Comparison of ENCODE assay signal across 8 mouse cellular contexts in genomic region chr5:121221328-121221850, GRCm38 (mm10). TPM values are rescaled to one million over a fixed set of nuclear protein-coding genes. Genes with fewer than 3 reads are reported as not detected.
DNase-seq lines count a peak whose midpoint lies in the region; ATAC-seq and TF ChIP-seq lines count a peak whose summit lies in the region.

No protein-coding gene starts in this region.

- no peaks in the 10 kb centered on the region for H3K9me3 ChIP-seq in heart, embryonic 12.5 days (replicated peaks)
- no peaks in the 10 kb centered on the region for H3K9me3 ChIP-seq in CH12.LX (replicated peaks; ENCODE audit: low read length)
- no peaks in the 10 kb centered on the region for H3K9me3 ChIP-seq in forebrain, embryonic 10.5 days
- no peaks in the 10 kb centered on the region for H3K9me3 ChIP-seq in liver, embryonic 13.5 days (replicated peaks)

- H3K79me2 ChIP-seq in CH12.LX (replicated peaks; ENCODE audit: control insufficient read depth, extremely low read depth, insufficient read depth, poor library complexity, severe bottlenecking): peaks cover 12% of the 10 kb centered on the region

- no peaks in the 10 kb centered on the region for H3K27me3 ChIP-seq in heart, embryonic 12.5 days (replicated peaks)
- no peaks in the 10 kb centered on the region for H3K27me3 ChIP-seq in CH12.LX (replicated peaks)
- H3K27me3 ChIP-seq in forebrain, embryonic 10.5 days (ENCODE audit: poor library complexity, severe bottlenecking): no peaks in the 10 kb centered on the region
- H3K27me3 ChIP-seq in liver, embryonic 13.5 days: no peaks in the 10 kb centered on the region

- H3K4me1 ChIP-seq in heart, embryonic 12.5 days (replicated peaks): peaks cover 28% of the 10 kb centered on the region
- peaks cover 8 to 42% of the 10 kb centered on the region in 2 experiments for H3K4me1 ChIP-seq in CH12.LX (ENCODE audit: control insufficient read depth in 1 of 2, insufficient read depth in 2 of 2)
- peaks cover 19% of the 10 kb centered on the region for H3K4me1 ChIP-seq in forebrain, embryonic 10.5 days
- peaks cover 74% of the 10 kb centered on the region for H3K4me1 ChIP-seq in liver, embryonic 13.5 days (replicated peaks)

- TF ChIP-seq CTCF in CH12.LX (conservative IDR thresholded peaks at IDR 0.05 in 1 of 2, IDR thresholded peaks at IDR 0.05 in 1 of 2; ENCODE audit: low read depth in 2 of 2, low read length in 2 of 2): no peak

- in situ Hi-C loops in CH12.LX (cut with MboI; ENCODE audit: low pct_ligation_motif_present, low pct_unique_long_range_greater_than_20kb, low sequenced_read_pairs): no loop called here

- H3K27ac ChIP-seq in heart, embryonic 12.5 days (ENCODE audit: poor library complexity, severe bottlenecking): 0 out of 2 replicates have a peak overlapping the region, but pooled peaks have one; percentile 72
- no peak overlapping the region for H3K27ac ChIP-seq in CH12.LX (ENCODE audit: insufficient read depth, low read depth)
- H3K27ac ChIP-seq in forebrain, embryonic 10.5 days: peak overlapping the region; percentile 92
- peak overlapping the region; percentile 98 for H3K27ac ChIP-seq in liver, embryonic 13.5 days

- no peak for TF ChIP-seq RAD21 in CH12.LX (IDR thresholded peaks at IDR 0.05; ENCODE audit: low read depth, low read length)

- TF ChIP-seq POLR2A in CH12.LX (IDR thresholded peaks at IDR 0.05; ENCODE audit: low read depth, low read length): no peak

- peak overlapping the region; percentile 95 for H3K9ac ChIP-seq in heart, embryonic 12.5 days
- H3K9ac ChIP-seq in CH12.LX (ENCODE audit: insufficient read depth, low read depth): no peak overlapping the region; the same call in 1 of the 2 replicates
- H3K9ac ChIP-seq in liver, embryonic 13.5 days: peak overlapping the region; percentile 100

- no peak for DNase-seq in heart, postnatal 25 days (ENCODE audit: low spot score)
- DNase-seq in CH12.LX (ENCODE audit: extremely low read depth) (no peak), adipocyte (ENCODE audit: low spot score) (no peak)
- DNase-seq in forebrain, embryonic 10.5 days (ENCODE audit: extremely low spot score, low spot score): no peak
- no peak for DNase-seq in liver, embryonic 13.5 days
- DNase-seq in adrenal gland, postnatal 10 days: no peak
- DNase-seq in spleen, adult 18-20 months: no peak

- intact Hi-C loops in heart, postnatal 25 days (cut with DNase I): no loop called here

- no peaks in the 10 kb centered on the region for H3K36me3 ChIP-seq in heart, embryonic 12.5 days
- no peaks in the 10 kb centered on the region for H3K36me3 ChIP-seq in CH12.LX (replicated peaks in 1 of 2; ENCODE audit: control insufficient read depth in 1 of 2, insufficient read depth in 1 of 2, low read length in 1 of 2)
- H3K36me3 ChIP-seq in forebrain, embryonic 10.5 days (replicated peaks): no peaks in the 10 kb centered on the region
- H3K36me3 ChIP-seq in liver, embryonic 13.5 days: peaks cover 4% of the 10 kb centered on the region

- H3K4me3 ChIP-seq in heart, embryonic 12.5 days: peak overlapping the region; percentile 93
- peak overlapping the region; percentile 44 to 84 (median 49) for H3K4me3 ChIP-seq in CH12.LX (replicated peaks in 1 of 3; ENCODE audit: low read depth in 2 of 3, low read length in 2 of 3, poor library complexity in 1 of 3)
- peak overlapping the region; percentile 94 for H3K4me3 ChIP-seq in forebrain, embryonic 10.5 days
- H3K4me3 ChIP-seq in liver, embryonic 13.5 days (replicated peaks): peak overlapping the region; percentile 93

- dilution Hi-C loops in CH12.LX (cut with MboI; ENCODE audit: extremely low pct_ligation_motif_present, extremely low pct_unique_long_range_greater_than_20kb, low sequenced_read_pairs): no loop called here

- TF ChIP-seq EP300 in CH12.LX (IDR thresholded peaks at IDR 0.05; ENCODE audit: low read length): no peak

- peak overlapping the region; percentile 98 for H3K4me2 ChIP-seq in heart, embryonic 12.5 days
- peak overlapping the region; percentile 74 for H3K4me2 ChIP-seq in CH12.LX (ENCODE audit: insufficient read depth, low read depth, poor library complexity, severe bottlenecking)
- H3K4me2 ChIP-seq in liver, embryonic 13.5 days: peak overlapping the region; percentile 70

- WGBS in heart, embryonic 12.5 days: 21% methylated on average over 23 of the region's 23 CpGs
- WGBS in forebrain, embryonic 10.5 days: 24% methylated on average over 23 of the region's 23 CpGs
- WGBS in liver, embryonic 13.5 days (ENCODE audit: insufficient replicate concordance): 16% methylated on average over 23 of the region's 23 CpGs

- no peak for ATAC-seq in heart, embryonic 12.5 days (ENCODE audit: insufficient number of reproducible peaks, low FRiP score)
- no peak for ATAC-seq in liver, embryonic 13.5 days (ENCODE audit: low read depth)

TF ChIP-seq in CH12.LX, 34 proteins besides CTCF, POLR2A, EP300 and RAD21:
- TF ChIP-seq MEF2A (IDR thresholded peaks at IDR 0.05; ENCODE audit: borderline replicate concordance, low read depth, low read length) (no peak), ELF1 (IDR thresholded peaks at IDR 0.05; ENCODE audit: low read depth, low read length) (no peak)

RNA-seq across cellular contexts. Expression of gene Hectd4, which starts 1.4 kb away (rescaled TPM):
- 5.1 and 6.8 TPM in 2 replicates for polyA plus RNA-seq in heart, embryonic 12.5 days (2016; fragmentation: Nextera tagmentation; extraction: Ambion mirVana)
- total RNA-seq in heart, postnatal 25 days (2021): 10 to 100 TPM; 19.3 to 23.0 TPM
- total RNA-seq in CH12.LX (2012; rRNA removed) (6.8 and 7.8 TPM in 2 replicates), CH12.LX (2014; rRNA removed) (0.89 and 2.1 TPM in 2 replicates)
- polyA plus RNA-seq in CH12.LX (2012; ENCODE audit: insufficient read length, low read depth): 4.3 and 6.0 TPM in 2 replicates
- 3.5 and 5.1 TPM in 2 replicates for polyA plus RNA-seq in forebrain, embryonic 10.5 days (2016; fragmentation: Nextera tagmentation; extraction: Ambion mirVana)
- polyA plus RNA-seq in liver, embryonic 13.5 days (2015; fragmentation: Nextera tagmentation; extraction: Ambion mirVana): 6.9 and 7.6 TPM in 2 replicates
- 10 to 100 TPM; 18.7 to 27.8 TPM for total RNA-seq in adrenal gland, postnatal 10 days (2021)

RNA-seq across cellular contexts. Expression of gene Rpl6, which starts 17.1 kb away (rescaled TPM):
- 377 and 402 TPM in 2 replicates for polyA plus RNA-seq in heart, embryonic 12.5 days (2016; fragmentation: Nextera tagmentation; extraction: Ambion mirVana)
- total RNA-seq in heart, postnatal 25 days (2021): 100 to 1,000 TPM; 521 to 551 TPM
- 2,694 and 2,801 TPM in 2 replicates for total RNA-seq in CH12.LX (2012; rRNA removed)
- 2,433 and 2,576 TPM in 2 replicates for total RNA-seq in CH12.LX (2014; rRNA removed)
- 2,607 and 2,835 TPM in 2 replicates for polyA plus RNA-seq in CH12.LX (2012; ENCODE audit: insufficient read length, low read depth)
- polyA plus RNA-seq in forebrain, embryonic 10.5 days (2016; fragmentation: Nextera tagmentation; extraction: Ambion mirVana): 659 and 678 TPM in 2 replicates
- polyA plus RNA-seq in liver, embryonic 13.5 days (2015; fragmentation: Nextera tagmentation; extraction: Ambion mirVana): 556 and 610 TPM in 2 replicates
- total RNA-seq in adrenal gland, postnatal 10 days (2021): 1,000 to 10,000 TPM; 1,004 to 1,027 TPM

RNA-seq across cellular contexts. Expression of gene Ptpn11, which starts 30.2 kb away (rescaled TPM):
- polyA plus RNA-seq in heart, embryonic 12.5 days (2016; fragmentation: Nextera tagmentation; extraction: Ambion mirVana): 22.9 and 24.3 TPM in 2 replicates
- total RNA-seq in heart, postnatal 25 days (2021): 100 to 1,000 TPM; 175 to 181 TPM
- total RNA-seq in CH12.LX (2012; rRNA removed) (44.6 and 52.2 TPM in 2 replicates), CH12.LX (2014; rRNA removed) (29.4 and 33.2 TPM in 2 replicates)
- polyA plus RNA-seq in CH12.LX (2012; ENCODE audit: insufficient read length, low read depth): 62.1 and 62.8 TPM in 2 replicates
- polyA plus RNA-seq in forebrain, embryonic 10.5 days (2016; fragmentation: Nextera tagmentation; extraction: Ambion mirVana): 25.1 TPM in 2 replicates
- 12.5 TPM in 2 replicates for polyA plus RNA-seq in liver, embryonic 13.5 days (2015; fragmentation: Nextera tagmentation; extraction: Ambion mirVana)
- 10 to 100 TPM; 85.8 to 88.5 TPM for total RNA-seq in adrenal gland, postnatal 10 days (2021)
